Mouse (Mus musculus) liver, postnatal 0 days (tissue): ENCODE measurements around the gene Gm4787. TPM values are rescaled to one million over a fixed set of nuclear protein-coding genes. Genes with fewer than 3 reads are reported as not detected.

Experiments
- ATAC-seq: fragments of 200-750 bp; cut with Nextera tagmentation; 2 replicates; pipeline ENCODE4 v1.8.0; 2017; ENCODE audit warnings: mild to moderate bottlenecking, moderate library complexity
- DNase-seq: peaks from one replicate; pipeline ENCODE4 v3.0.0-alpha.2; 2016
- H3K27ac ChIP-seq: fragments of 300-500 bp; sonication (generic); 2 replicates; pipeline ENCODE4 v1.5.1; 2014; ENCODE audit warnings: antibody characterized with exemption, moderate library complexity, mild to moderate bottlenecking, low read depth
- H3K27me3 ChIP-seq: fragments of 300-500 bp; sonication (generic); 2 replicates; pipeline ENCODE4 v1.6.1; 2014; ENCODE audit warnings: low read length, control low read depth, mixed read lengths; ENCODE audit not compliant: insufficient read depth
- H3K36me3 ChIP-seq: fragments of 300-500 bp; sonication (generic); replicated peaks from 2 replicates; pipeline ENCODE4 v1.6.1; 2014; ENCODE audit warnings: mild to moderate bottlenecking, control low read depth, low read length, moderate library complexity, mixed read lengths; ENCODE audit not compliant: insufficient read depth
- H3K4me1 ChIP-seq: fragments of 300-500 bp; sonication (generic); 2 replicates; pipeline ENCODE4 v1.6.1; 2014; ENCODE audit warnings: antibody characterized with exemption, mild to moderate bottlenecking, control low read depth; ENCODE audit not compliant: insufficient read depth
- H3K4me2 ChIP-seq: fragments of 300-500 bp; sonication (generic); 2 replicates; pipeline ENCODE4 v1.6.1; 2014; ENCODE audit warnings: low read depth, mild to moderate bottlenecking, low read length, moderate library complexity, mixed read lengths
- H3K4me3 ChIP-seq: fragments of 300-500 bp; sonication (generic); 2 replicates; pipeline ENCODE4 v1.5.1; 2014; ENCODE audit warnings: low read depth, low read length
- H3K9ac ChIP-seq: fragments of 300-500 bp; sonication (generic); replicated peaks from 2 replicates; pipeline ENCODE4 v1.6.1; 2014; ENCODE audit warnings: mild to moderate bottlenecking, moderate library complexity
- H3K9me3 ChIP-seq: fragments of 300-500 bp; sonication (generic); 2 replicates; pipeline ENCODE4 v1.6.1; 2016; ENCODE audit warnings: mild to moderate bottlenecking, control low read depth, low read length, mixed read lengths
- CTCF ChIP-seq: sonication (generic); IDR thresholded peaks from 2 replicates; pipeline ENCODE4 v1.5.1; 2016; ENCODE audit warnings: antibody characterized with exemption, low read depth
- EP300 ChIP-seq: IDR thresholded peaks from 2 replicates; pipeline ENCODE4 v1.6.1; 2016; ENCODE audit warnings: antibody characterized with exemption, low read depth, mild to moderate bottlenecking
- WGBS: fragments of 180-500 bp; shearing (Covaris S2); extraction: QIAGEN DNeasy Blood & Tissue Kit; methylation state at CpG from one replicate; pipeline ENCODE4 v1.1.7; 2014; ENCODE audit not compliant: insufficient replicate concordance; 5-methylcytosine and 5-hydroxymethylcytosine counted together
- polyA plus RNA-seq: library from polyadenylated mRNA; unstranded; fragments of >200 nt; fragmentation: Nextera tagmentation; extraction: Ambion mirVana; gene quantifications from 2 replicates; pipeline ENCODE4 v1.2.1, GENCODE M21; 2015

Gene Gm4787
- polyA plus RNA-seq, 1 experiment from 2014 or later: 0.06 TPM

- ATAC-seq (no peak), DNase-seq (peak; percentile 16)
- TF ChIP-seq EP300: no peak
- Histone ChIP-seq H3K9me3 (no peaks in the 10 kb centered on the region), H3K4me1 (peaks cover 3% of the 10 kb centered on the region; the same call in 1 of the 2 replicates), H3K4me2 (peak overlapping the region; percentile 82), H3K27ac (no peak overlapping the region), H3K9ac (peak overlapping the region; percentile 26; the same call in 1 of the 2 replicates), H3K36me3 (no peaks in the 10 kb centered on the region), H3K27me3 (peaks cover 45% of the 10 kb centered on the region), H3K4me3 (peak overlapping the region; percentile 43)
- WGBS: 2% methylated on average over 53 of the region's 54 CpGs
Observed at GRCm38 (mm10) chr12:81331937-81332874, 47.1 kb downstream of the Gm4787 start.

DNA sequence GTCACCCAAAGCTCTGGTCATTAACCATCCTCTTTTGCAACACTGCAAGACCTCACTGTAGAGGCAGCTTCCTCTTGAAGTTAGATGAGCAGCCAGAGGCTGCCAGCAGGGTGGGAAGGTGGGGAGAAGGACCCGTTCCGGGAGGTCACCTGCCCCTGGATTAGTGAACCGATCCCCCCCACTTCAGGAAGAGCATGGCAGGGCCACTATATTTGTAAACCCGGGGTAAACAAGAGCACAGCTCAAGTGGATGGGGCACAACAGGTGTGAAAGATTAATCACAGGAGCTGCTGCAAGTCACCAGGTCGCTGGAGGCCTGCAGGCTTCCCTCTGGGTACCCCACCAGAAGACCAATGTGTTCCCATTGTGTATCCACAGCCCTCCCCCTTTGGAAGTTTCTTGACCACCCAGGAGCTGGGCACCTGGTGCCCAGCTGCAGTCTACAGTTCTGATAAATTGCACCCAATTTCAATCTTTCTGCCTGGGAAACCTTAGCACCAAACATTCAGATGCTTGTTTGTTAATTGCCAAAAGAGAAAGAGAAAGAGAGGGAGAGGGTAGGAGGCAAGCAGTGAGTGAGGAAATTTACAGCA, 48.1 kb downstream of the Gm4787 start:
- Histone ChIP-seq H3K4me2 (no peak overlapping the region), H3K9ac (no peak overlapping the region), H3K27ac (no peak overlapping the region), H3K36me3 (no peaks in the 10 kb centered on the region), H3K9me3 (no peaks in the 10 kb centered on the region), H3K27me3 (peaks cover 45% of the 10 kb centered on the region), H3K4me1 (peaks cover 3% of the 10 kb centered on the region; the same call in 1 of the 2 replicates), H3K4me3 (no peak overlapping the region)
- TF ChIP-seq EP300: no peak
- no peak for TF ChIP-seq CTCF
- no peak for ATAC-seq
- whole genome bisulfite sequencing: 43% methylated on average over 5 of the region's 5 CpGs
- DNase-seq: no peak

Other genes with a start within 250 kb of the Gm4787 start
- 0.05 TPM in 1 of 2 replicates, not detected in the other for gene Slc8a3, start 46.3 kb downstream of the Gm4787 start, polyA plus RNA-seq
- 0.08 and 0.09 TPM in 2 replicates for gene Adam4, start 42.5 kb upstream of the Gm4787 start, polyA plus RNA-seq
- 132 and 143 TPM in 2 replicates for gene Cox16, start 105.7 kb upstream of the Gm4787 start, polyA plus RNA-seq
- 13.0 and 13.8 TPM in 2 replicates for gene Gm20498, start 153.4 kb upstream of the Gm4787 start, polyA plus RNA-seq
- 14.8 and 15.4 TPM in 2 replicates for gene Synj2bp, start 153.4 kb upstream of the Gm4787 start, polyA plus RNA-seq
- not detected in 2 replicates for gene Adam21, start 189.0 kb upstream of the Gm4787 start, polyA plus RNA-seq
- gene Med6, start 215.5 kb upstream of the Gm4787 start, polyA plus RNA-seq: 22.8 and 24.9 TPM in 2 replicates